Mouse (Mus musculus): ENCODE results near the gene Cbr2.

GRCm38 (mm10) chr11:120723509-120723908 is 8.4 kb downstream of the Cbr2 start:
- TF ChIP-seq GATA2 (IDR thresholded peaks at IDR 0.05; ENCODE audit: borderline replicate concordance, low read depth, low read length) (no peak), CTCF (IDR thresholded peaks at IDR 0.05; ENCODE audit: low read depth, low read length) (no peak)

All from G1E (cell line).